Comparison of ENCODE assay signal across 8 mouse cellular contexts in genomic region chr1:186702391-186703255, GRCm38 (mm10). TPM values are rescaled to one million over a fixed set of nuclear protein-coding genes. Genes with fewer than 3 reads are reported as not detected.
DNase-seq lines count a peak whose midpoint lies in the region; ATAC-seq and TF ChIP-seq lines count a peak whose summit lies in the region.

No protein-coding gene starts in this region.

- TF ChIP-seq CTCF in embryonic fibroblast, embryonic 13.5 days (IDR thresholded peaks at IDR 0.05; ENCODE audit: borderline replicate concordance, insufficient read depth, low read length): no peak

- H3K27ac ChIP-seq in brown adipose tissue, adult 24 weeks (replicated peaks; ENCODE audit: low read depth, low read length): no peak overlapping the region
- peak overlapping the region; percentile 56 for H3K27ac ChIP-seq in embryonic fibroblast, embryonic 13.5 days (ENCODE audit: insufficient read depth, low read length)
- H3K27ac ChIP-seq in hindbrain, embryonic 10.5 days: no peak overlapping the region
- no peak overlapping the region for H3K27ac ChIP-seq in midbrain, embryonic 13.5 days

- no peak overlapping the region for H3K9ac ChIP-seq in midbrain, embryonic 13.5 days (replicated peaks)

- ATAC-seq in midbrain, embryonic 13.5 days: no peak

- peak overlapping the region; percentile 95 for H3K4me2 ChIP-seq in midbrain, embryonic 13.5 days (replicated peaks)

- WGBS in hindbrain, embryonic 10.5 days: 24% methylated on average over 15 of the region's 15 CpGs
- WGBS in midbrain, embryonic 13.5 days: 29% methylated on average over 15 of the region's 15 CpGs

- DNase-seq in hindbrain, embryonic 10.5 days (ENCODE audit: low spot score): no peak
- DNase-seq in right cerebral cortex, postnatal 25 days: no peak
- no peak for DNase-seq in thymus, postnatal 25 days
- DNase-seq in kidney, adult 9 months: no peak
- DNase-seq in kidney, postnatal 36 days: no peak

- H3K36me3 ChIP-seq in hindbrain, embryonic 10.5 days: no peaks in the 10 kb centered on the region
- no peaks in the 10 kb centered on the region for H3K36me3 ChIP-seq in midbrain, embryonic 13.5 days

- H3K4me3 ChIP-seq in brown adipose tissue, adult 24 weeks (ENCODE audit: insufficient read depth, low read depth, low read length): peak overlapping the region; percentile 38
- peak overlapping the region; percentile 47 for H3K4me3 ChIP-seq in embryonic fibroblast, embryonic 13.5 days (ENCODE audit: insufficient read depth, low read length)
- H3K4me3 ChIP-seq in hindbrain, embryonic 10.5 days: peak overlapping the region; percentile 72
- peak overlapping the region; percentile 25 for H3K4me3 ChIP-seq in midbrain, embryonic 13.5 days (replicated peaks)

- H3K9me3 ChIP-seq in hindbrain, embryonic 10.5 days: no peaks in the 10 kb centered on the region
- H3K9me3 ChIP-seq in midbrain, embryonic 13.5 days: no peaks in the 10 kb centered on the region

- H3K27me3 ChIP-seq in hindbrain, embryonic 10.5 days (ENCODE audit: insufficient read depth, poor library complexity, severe bottlenecking): peaks cover 46% of the 10 kb centered on the region
- H3K27me3 ChIP-seq in midbrain, embryonic 13.5 days: peaks cover 38% of the 10 kb centered on the region

- TF ChIP-seq POLR2A in embryonic fibroblast, embryonic 13.5 days (IDR thresholded peaks at IDR 0.05; ENCODE audit: low read depth, low read length): peak; percentile 67; the same call in 1 of the 2 replicates

- H3K4me1 ChIP-seq in brown adipose tissue, adult 24 weeks (ENCODE audit: control insufficient read depth, insufficient read depth, insufficient read length, low read length): no peaks in the 10 kb centered on the region
- no peaks in the 10 kb centered on the region for H3K4me1 ChIP-seq in embryonic fibroblast, embryonic 13.5 days (ENCODE audit: control insufficient read depth, insufficient read depth, low read length)
- H3K4me1 ChIP-seq in hindbrain, embryonic 10.5 days (replicated peaks): peaks cover 26% of the 10 kb centered on the region
- H3K4me1 ChIP-seq in midbrain, embryonic 13.5 days (replicated peaks): peaks cover 31% of the 10 kb centered on the region

RNA-seq across cellular contexts. Expression of gene Tgfb2, which starts 3.2 kb away (rescaled TPM):
- 0.99 and 1.2 TPM in 2 replicates for polyA plus RNA-seq in brown adipose tissue, adult 24 weeks (2012; ENCODE audit: insufficient read depth, insufficient read length, missing spikeins)
- polyA plus RNA-seq in embryonic fibroblast, embryonic 13.5 days (2011; ENCODE audit: insufficient read length, low read depth, missing spikeins): 41.7 and 43.9 TPM in 2 replicates
- 13.5 and 16.1 TPM in 2 replicates for polyA plus RNA-seq in hindbrain, embryonic 10.5 days (2016; fragmentation: Nextera tagmentation; extraction: Ambion mirVana)
- 10.2 and 11.1 TPM in 2 replicates for polyA plus RNA-seq in midbrain, embryonic 13.5 days (2015; fragmentation: Nextera tagmentation; extraction: Ambion mirVana)

RNA-seq across cellular contexts. Expression of gene Rrp15, which starts 46.5 kb away (rescaled TPM):
- polyA plus RNA-seq in brown adipose tissue, adult 24 weeks (2012; ENCODE audit: insufficient read depth, insufficient read length, missing spikeins): 13.4 and 14.4 TPM in 2 replicates
- polyA plus RNA-seq in embryonic fibroblast, embryonic 13.5 days (2011; ENCODE audit: insufficient read length, low read depth, missing spikeins): 27.8 and 31.3 TPM in 2 replicates
- 63.3 and 77.4 TPM in 2 replicates for polyA plus RNA-seq in hindbrain, embryonic 10.5 days (2016; fragmentation: Nextera tagmentation; extraction: Ambion mirVana)
- 34.6 and 38.8 TPM in 2 replicates for polyA plus RNA-seq in midbrain, embryonic 13.5 days (2015; fragmentation: Nextera tagmentation; extraction: Ambion mirVana)
